Mouse (Mus musculus): Measurements from ENCODE around the gene Cldn10.
"Not testable (repeated sequence)": the region's sequence is repeated elsewhere in the genome, so short reads cannot be mapped to it uniquely, and the experiment has no call there.

The Cldn10 gene

DNA sequence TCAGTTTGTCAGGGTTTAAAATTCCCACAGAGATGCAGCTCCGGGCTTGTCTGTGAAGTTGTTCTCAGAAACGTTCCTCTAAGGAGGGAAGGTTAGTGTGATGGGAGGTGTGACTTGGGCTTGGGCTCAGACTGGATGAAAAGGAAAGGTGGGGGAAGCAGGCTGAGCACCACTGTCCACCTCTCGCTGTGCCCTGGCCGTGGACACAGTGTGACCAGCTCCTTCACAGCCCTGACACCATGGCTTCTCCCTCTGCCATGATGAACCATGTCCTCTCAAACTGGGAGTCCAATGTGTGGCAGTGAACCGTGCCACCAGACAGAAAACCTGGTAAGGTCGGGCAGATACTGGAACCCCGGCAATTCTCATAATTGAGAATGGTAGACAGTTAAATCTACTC is 6.1 kb upstream of the Cldn10 start:
- no peak for DNase-seq (ENCODE audit: low read depth in 1 of 2, low spot score in 2 of 2)

DNA sequence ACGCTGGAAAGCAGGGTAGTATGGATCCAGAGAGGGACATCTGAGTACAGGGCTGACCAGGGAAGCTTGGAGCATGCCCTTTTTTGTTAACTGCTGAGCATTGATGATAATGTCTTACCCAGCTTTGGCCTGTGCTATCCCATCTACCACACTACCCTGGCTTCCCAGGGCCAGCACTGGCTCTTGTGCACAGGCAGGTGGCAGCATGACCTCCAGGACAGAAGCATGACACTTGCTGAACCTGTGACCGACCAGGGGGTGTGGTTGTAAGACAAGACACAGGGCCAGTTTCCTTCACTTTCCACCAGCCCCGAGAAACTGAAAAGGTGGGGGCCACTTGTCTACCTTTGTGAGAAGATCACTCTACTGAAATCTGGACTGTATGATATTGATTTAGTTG is 5.5 kb upstream of the Cldn10 start:
- no peak for DNase-seq (ENCODE audit: low read depth in 1 of 2, low spot score in 2 of 2)

GRCm38 (mm10) chr14:118783326-118783935 is 4.3 kb upstream of the Cldn10 start:
- no peak for DNase-seq (ENCODE audit: low read depth in 1 of 2, low spot score in 2 of 2)

GRCm38 (mm10) chr14:118790217-118790616 is 2.5 kb downstream of the Cldn10 start:
- DNase-seq (ENCODE audit: low read depth in 1 of 2, low spot score in 2 of 2), result no peak

- DNase-seq (ENCODE audit: low read depth in 1 of 2, low spot score in 2 of 2), result no peak
These were observed 5.2 kb downstream of the Cldn10 start for GRCm38 (mm10) chr14:118792957-118793356.

DNA sequence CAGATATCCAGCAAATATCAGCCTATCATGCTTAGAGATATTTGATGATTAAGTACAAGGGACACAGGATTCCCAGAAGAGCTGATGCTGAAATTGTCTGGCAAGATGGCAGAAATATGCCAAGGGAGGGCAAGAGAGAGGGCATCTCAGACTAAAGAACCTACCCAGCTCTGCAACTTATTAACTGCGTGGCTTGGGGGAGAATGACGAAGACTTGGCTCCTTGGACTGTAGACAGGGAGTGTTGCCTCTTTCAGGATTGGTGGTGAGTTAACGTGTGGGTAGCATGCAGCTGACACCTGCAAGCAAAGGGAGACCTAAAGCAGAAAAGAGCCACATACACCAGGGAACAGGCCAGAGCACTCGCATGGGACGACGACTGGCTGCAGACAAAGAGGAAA is 5.7 kb downstream of the Cldn10 start:
- DNase-seq (ENCODE audit: low read depth in 1 of 2, low spot score in 2 of 2), result no peak

DNA sequence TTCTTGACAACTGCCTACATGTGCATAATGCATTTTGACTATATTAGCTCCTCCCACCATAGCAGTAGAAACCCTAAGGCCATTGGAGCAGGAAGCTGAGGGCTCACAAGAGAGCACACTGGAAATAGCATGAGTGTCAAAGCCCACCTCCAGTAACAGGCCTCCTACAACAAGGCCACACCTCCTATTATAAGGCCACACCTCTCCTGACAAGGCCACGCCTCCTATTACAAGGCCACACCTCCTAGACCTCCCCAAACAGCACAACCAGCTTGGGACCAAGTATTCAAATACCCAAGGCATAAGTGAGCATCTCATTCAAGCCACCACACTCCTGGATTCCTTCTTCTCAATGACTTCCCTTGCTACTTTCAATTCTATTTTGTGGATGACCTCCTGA is 6.5 kb downstream of the Cldn10 start:
- DNase-seq (ENCODE audit: low read depth in 1 of 2, low spot score in 2 of 2), result no peak

DNA sequence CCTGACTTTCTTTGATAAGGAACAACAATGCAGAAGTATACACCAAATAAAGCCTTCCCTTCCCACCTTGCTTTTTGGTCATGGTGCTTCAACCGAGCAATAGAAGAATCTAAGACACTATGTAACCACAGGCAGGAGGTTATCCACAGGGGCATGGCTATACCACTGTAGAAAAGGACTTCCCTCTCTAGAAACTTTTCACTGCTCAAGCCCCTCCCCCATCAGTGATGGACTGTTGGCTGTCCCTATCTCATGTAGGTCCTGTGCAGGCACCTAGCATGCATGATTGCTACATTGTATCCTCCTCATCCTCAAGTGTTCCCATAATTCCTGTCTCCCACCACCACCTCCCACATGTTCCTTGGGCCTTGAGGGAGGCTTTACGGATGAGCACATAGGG is 7.2 kb downstream of the Cldn10 start:
- no peak for DNase-seq (ENCODE audit: low read depth in 1 of 2, low spot score in 2 of 2)

DNA sequence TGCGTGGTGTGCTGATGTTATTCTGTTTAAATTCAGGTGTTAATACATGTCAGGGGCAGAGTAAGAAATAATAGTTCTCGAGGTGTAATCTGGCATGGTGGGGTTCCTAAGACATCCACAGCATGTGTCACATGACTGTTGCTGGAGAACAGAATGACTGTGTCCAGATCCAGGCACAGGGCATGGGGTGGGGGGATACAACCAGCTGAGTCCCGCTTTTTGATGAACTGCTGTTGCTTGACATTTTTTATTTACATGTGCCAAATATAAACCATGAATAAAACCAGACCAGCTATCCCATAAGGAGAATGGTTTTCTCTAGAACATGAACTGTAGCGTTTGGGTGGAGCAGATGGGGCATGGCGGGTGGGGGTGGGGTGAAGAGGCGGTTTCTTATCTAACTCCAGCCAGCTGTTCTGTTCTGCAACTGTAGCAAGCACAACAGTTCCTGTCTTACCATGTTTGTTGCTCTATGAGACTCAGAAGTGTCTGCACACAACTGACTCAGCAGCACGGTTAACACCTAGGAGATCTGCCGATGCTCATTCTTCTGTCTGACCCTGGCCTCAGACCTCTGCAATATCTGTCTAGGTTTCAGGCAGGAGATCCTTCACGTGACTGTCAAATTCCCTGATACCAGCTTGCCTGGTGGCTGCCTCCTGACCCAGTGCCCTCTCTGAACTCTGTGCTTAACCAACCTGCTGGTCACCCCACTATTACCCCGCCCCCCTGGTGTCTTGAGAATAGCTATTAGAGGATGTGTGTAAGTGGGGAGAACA is 8.4 kb downstream of the Cldn10 start:
- DNase-seq (ENCODE audit: low read depth in 1 of 2, low spot score in 2 of 2), result no peak

DNA sequence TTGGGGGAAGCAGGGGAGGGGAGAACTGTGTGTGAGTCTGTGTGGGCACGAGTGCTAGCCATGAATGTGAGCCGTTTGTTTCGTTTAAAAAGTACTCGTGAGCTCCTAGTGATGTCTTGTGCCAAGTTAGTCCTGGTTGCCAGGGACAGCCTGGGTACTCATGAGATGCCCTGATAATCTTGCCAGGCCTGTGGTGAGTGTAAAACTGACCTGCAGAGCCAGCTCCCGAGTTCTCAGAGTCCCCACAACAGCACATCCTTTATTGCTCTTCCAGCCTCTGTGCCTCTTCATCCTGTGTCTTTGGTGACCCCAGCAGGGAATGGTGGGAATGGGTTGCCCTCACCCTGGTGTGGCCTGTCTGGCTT is 9.0 kb downstream of the Cldn10 start:
- DNase-seq (ENCODE audit: low read depth in 1 of 2, low spot score in 2 of 2), result no peak

GRCm38 (mm10) chr14:118797270-118797669 is 9.6 kb downstream of the Cldn10 start:
- DNase-seq (ENCODE audit: low read depth in 1 of 2, low spot score in 2 of 2), result no peak

DNA sequence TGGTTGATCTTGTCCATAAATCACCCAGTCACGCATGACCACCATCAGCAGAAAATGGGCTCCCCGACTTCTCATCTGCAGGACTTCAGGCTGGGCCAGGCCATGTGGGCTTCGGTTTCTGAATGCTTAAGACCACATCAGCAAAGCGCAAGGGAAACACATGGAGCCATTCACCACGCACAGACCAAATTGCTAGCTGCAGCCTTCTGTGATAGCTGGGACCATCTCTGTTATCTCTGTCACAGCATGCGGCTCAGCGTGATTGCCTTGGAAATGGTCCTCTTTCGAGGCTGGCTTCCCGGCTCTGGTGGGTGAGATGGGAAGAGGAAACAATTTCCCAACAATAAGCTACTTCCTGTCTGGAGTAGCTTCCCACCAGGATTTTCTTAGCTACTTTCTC is 12.2 kb downstream of the Cldn10 start:
- DNase-seq (ENCODE audit: low read depth in 1 of 2, low spot score in 2 of 2), result no peak

GRCm38 (mm10) chr14:118803936-118804335 is 16.2 kb downstream of the Cldn10 start:
- no peak for DNase-seq (ENCODE audit: low read depth in 1 of 2, low spot score in 2 of 2)

DNA sequence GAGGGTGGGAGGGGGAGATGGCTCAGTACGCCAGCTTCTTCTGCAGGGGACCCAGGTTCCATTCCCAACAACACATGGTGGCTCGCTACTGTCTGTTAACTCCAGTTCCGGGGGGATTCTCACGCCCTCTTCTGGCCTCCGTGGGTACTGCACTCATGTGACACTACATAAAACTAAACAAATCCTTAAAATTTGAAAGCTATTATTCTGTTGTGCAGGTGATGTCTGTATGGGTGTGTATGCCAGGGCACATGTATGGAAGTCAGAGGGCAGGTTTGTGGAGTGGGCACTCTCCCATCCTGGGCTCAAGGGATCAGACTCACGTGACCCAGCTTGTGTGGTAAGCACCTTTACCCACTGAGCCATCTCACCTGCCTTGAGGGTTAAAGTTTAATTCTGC is 16.6 kb downstream of the Cldn10 start:
- no peak for DNase-seq (ENCODE audit: low read depth in 1 of 2, low spot score in 2 of 2)

DNA sequence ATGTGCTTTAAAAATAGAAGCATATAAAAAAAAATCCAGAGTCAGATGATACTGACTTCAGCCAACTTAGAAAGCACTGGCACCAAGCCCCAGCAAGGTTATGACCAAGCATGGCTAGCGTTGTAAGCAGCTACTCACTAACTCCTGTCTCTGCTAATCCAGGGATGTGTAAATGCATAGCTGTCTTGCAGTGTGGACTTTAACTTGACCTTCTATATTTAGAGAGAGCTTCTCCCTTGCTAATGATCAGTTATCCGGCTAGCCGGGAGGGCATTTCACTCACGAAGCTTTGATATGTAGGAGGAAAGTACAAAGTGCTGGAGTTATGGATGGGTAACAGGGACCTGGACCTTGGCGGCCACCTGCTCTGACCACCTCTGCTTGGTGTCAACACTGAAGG is 19.9 kb downstream of the Cldn10 start:
- no peak for DNase-seq (ENCODE audit: low read depth in 1 of 2, low spot score in 2 of 2)

DNA sequence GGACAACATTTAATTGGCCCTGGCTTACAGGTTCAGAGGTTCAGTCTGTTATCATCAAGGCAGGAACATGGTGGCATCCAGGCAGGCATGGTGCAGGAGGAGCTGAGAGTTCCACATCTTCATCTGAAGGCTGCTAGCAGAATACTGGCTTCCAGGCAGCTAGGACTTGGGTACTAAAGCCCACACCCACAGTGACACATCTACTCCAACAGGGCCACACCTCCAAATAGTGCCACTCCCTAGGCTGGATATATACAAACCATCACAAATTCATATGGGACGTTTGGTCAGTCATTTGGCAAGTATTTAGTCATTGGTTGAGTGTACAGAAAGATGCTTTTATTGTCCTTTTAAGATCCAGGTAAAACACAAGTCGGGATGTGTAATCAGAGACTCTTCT is 20.5 kb downstream of the Cldn10 start:
- DNase-seq (ENCODE audit: low read depth in 1 of 2, low spot score in 2 of 2), result not testable (repeated sequence)

DNA sequence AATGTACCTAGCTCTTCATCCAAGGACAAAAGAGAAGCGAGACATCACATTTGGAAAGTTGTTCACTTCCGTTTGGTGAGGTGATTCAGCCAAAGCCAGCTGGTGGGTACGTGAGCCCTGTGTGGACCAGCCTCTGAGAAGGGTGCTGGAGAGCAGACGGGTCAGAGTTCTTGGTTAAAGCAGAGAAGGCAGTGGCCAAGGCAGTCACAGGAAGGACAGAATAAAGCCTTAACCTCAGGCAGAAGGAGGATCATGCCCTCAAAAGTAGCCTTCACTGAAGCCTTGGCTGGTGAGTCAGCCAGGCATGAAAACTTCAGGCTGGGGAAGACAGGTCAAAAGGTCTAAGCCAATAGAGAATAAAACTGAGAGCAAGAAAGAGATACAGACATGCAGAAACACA is 22.0 kb downstream of the Cldn10 start:
- DNase-seq (ENCODE audit: low read depth in 1 of 2, low spot score in 2 of 2), result no peak

GRCm38 (mm10) chr14:118811256-118811655 is 23.5 kb downstream of the Cldn10 start:
- not testable (repeated sequence) for DNase-seq (ENCODE audit: low read depth in 1 of 2, low spot score in 2 of 2)

DNA sequence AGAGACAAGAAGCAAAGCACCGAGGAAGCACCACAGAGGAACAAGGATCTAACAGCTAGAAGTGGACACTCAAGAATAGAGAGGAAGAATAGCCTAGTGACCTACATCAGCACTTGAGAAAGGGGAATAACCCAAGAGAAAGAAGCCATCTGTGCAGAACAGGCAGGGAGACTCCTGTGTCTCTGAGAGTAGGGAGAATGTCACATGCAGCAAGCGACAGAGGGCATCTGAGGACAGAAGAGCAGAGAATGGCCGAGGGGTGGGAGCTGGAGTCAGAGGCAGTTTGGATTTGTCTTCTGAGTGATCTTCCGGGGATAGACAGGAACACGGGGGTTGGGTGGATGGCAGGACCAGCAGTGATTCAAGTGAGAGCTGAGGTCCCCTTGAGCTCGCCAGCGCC is 25.4 kb downstream of the Cldn10 start:
- DNase-seq (ENCODE audit: low read depth in 1 of 2, low spot score in 2 of 2), result no peak

DNA sequence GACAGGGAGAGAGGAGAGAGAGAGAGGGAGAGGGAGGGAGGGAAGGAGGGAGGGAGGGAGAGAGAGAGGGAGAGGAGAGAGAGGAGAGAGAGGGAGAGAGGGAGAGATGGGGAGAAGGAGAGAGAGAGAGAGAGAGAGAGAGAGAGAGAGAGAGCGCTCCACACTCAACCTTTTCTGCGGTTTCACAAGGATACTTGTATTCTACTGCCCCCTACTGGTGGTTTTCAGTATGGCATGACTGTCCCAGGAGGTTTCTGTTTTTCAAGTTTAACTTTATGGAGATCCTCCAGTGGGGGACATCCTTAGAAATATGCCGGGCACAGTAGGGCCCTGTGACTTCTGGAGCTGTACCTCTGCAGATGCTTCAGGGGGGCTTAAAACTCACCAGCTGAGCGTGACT is 28.8 kb downstream of the Cldn10 start:
- DNase-seq (ENCODE audit: low read depth in 1 of 2, low spot score in 2 of 2), result no peak

DNA sequence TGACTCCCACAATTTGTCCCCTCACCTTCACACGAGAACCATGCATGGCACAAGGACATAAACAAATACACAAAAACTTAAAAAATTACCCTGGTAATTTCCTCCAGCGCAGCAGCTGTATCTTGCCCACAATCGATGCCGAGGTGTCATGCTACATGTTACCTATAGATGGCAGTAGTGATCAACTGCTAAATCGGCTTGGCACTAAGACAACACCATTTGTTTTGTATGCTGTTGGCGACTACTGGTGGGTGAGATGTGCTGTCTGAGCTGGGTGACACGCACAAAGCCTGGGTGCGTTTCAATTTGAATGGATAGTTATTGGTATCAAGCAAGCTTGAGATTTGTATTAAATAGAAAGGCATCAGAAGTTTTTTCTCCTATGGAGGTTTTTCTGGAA is 32.4 kb downstream of the Cldn10 start:
- peak in 1 of 2 experiments; percentile 28 for DNase-seq (ENCODE audit: low read depth in 1 of 2, low spot score in 2 of 2)

DNA sequence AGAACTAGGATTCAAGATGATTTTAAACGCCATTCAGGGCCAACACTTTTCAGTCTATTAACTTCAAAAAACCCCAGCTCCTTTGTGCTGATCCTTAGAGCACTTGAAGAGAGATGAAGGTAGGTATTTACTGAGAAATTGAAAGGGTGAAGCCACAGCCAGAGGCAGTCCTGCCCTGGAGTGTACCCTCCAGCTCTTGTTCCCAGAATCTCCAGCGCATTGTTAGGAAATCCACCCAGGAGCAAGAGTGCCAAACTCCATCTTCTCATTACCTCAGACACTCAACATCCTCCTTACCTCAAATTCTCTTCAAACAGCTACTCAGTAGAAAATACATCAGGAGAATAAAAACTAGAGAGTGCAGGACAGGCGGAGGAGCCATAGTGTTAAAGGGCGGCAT is 35.1 kb downstream of the Cldn10 start:
- no peak for DNase-seq (ENCODE audit: low read depth in 1 of 2, low spot score in 2 of 2)

DNA sequence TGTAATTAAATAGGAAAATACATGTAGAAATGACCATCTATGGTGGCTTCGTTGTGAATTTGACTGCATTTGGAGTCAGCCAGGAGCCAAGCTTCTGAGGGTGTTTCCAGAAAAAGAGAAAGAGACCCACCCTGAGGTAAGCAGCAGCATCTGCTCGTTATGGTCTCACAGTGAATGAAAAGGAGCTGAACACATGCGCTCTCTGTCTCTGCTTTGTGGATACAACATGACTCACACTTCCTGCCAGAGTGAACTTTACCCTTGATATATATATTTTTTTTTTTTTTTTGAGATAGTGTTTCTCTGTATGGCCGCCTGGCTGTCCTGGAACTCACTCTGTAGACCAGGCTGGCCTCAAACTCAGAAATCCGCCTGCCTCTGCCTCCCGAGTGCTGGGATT is 35.6 kb downstream of the Cldn10 start:
- no peak for DNase-seq (ENCODE audit: low read depth in 1 of 2, low spot score in 2 of 2)
